Mouse (Mus musculus) hindbrain, embryonic 13.5 days (tissue): ENCODE data around the gene Gzma. TPM values are rescaled to one million over a fixed set of nuclear protein-coding genes. Genes with fewer than 3 reads are reported as not detected.
A peak's percentile ranks its signal among the peaks of the same experiment; 100 is the strongest.

ENCODE experiments used
- ATAC-seq: fragments of 200-750 bp; cut with Nextera tagmentation; 2 replicates; pipeline ENCODE4 v1.8.0; 2017; ENCODE audit warnings: moderate TSS enrichment; ENCODE audit not compliant: low FRiP score
- H3K27ac ChIP-seq: fragments of 300-500 bp; sonication (generic); 2 replicates; pipeline ENCODE4 v1.5.1; 2015; ENCODE audit warnings: inconsistent platforms, mild to moderate bottlenecking, moderate library complexity
- H3K27me3 ChIP-seq: fragments of 300-500 bp; sonication (generic); 2 replicates; pipeline ENCODE4 v1.6.1; 2015; ENCODE audit warnings: mild to moderate bottlenecking, inconsistent platforms
- H3K36me3 ChIP-seq: fragments of 300-500 bp; sonication (generic); 2 replicates; pipeline ENCODE4 v1.6.1; 2015; ENCODE audit warnings: mild to moderate bottlenecking, inconsistent platforms
- H3K4me1 ChIP-seq: fragments of 300-500 bp; sonication (generic); replicated peaks from 2 replicates; pipeline ENCODE4 v1.6.1; 2015; ENCODE audit warnings: inconsistent platforms
- H3K4me2 ChIP-seq: fragments of 300-500 bp; sonication (generic); 2 replicates; pipeline ENCODE4 v1.6.1; 2015; ENCODE audit warnings: inconsistent platforms, mild to moderate bottlenecking, moderate library complexity
- H3K4me3 ChIP-seq: fragments of 300-500 bp; sonication (generic); 2 replicates; pipeline ENCODE4 v1.5.1; 2015; ENCODE audit warnings: mild to moderate bottlenecking, inconsistent platforms
- H3K9ac ChIP-seq: fragments of 300-500 bp; sonication (generic); 2 replicates; pipeline ENCODE4 v1.6.1; 2015; ENCODE audit warnings: mild to moderate bottlenecking, inconsistent platforms
- H3K9me3 ChIP-seq: fragments of 300-500 bp; sonication (generic); 2 replicates; pipeline ENCODE4 v1.6.1; 2016; ENCODE audit warnings: inconsistent platforms
- WGBS: fragments of 180-500 bp; shearing (Covaris S2); methylation state at CpG from one replicate; pipeline ENCODE4 v1.1.7; 2015; 5-methylcytosine and 5-hydroxymethylcytosine counted together
- polyA plus RNA-seq: library from polyadenylated mRNA; unstranded; fragments of >200 nt; fragmentation: Nextera tagmentation; extraction: Ambion mirVana; gene quantifications from 2 replicates; pipeline ENCODE4 v1.2.1, GENCODE M21; 2015

The Gzma gene
- polyA plus RNA-seq, 1 experiment from 2014 or later, result not detected

DNA sequence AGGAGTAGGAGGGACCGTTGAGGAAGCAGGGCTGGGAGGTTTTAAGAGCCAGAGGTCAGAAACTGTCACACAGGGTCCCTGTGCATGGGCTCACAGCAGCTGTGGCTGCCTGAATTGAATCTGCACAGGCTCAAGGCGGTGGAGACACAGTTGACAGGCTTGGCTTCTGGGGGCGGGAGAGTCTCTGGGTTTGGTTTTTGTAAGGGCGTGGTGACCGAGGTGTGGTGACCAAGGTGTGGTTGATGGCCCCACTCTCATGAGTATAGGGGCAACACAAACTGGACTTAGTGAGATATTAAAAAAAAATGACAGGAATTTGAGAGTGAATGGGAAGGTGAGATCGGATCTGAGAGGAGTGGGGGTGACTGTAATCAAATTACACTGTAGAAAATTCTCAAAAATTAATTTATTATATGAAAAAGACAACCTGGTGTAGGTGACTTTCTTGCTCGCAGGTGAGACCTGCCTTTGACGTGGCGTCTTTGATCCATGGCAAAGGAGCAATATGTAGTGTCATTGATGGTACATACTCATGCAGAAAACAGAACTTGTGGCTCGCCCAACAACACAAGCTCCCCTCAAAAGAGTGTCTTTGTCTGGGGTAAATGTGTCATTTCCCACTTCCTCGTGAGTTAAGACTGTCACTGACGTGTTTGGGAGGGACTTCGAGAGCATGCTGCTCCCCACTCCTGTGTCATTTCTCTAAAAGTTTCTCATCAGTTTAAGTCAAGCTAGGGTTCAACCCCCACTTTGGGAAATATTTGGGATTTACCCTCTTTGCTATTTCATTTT, 13.4 kb downstream of the Gzma start:
- Histone ChIP-seq H3K4me3 (no peak overlapping the region), H3K27me3 (no peaks in the 10 kb centered on the region), H3K4me2 (no peak overlapping the region), H3K4me1 (no peaks in the 10 kb centered on the region), H3K36me3 (no peaks in the 10 kb centered on the region), H3K27ac (no peak overlapping the region), H3K9ac (no peak overlapping the region), H3K9me3 (no peaks in the 10 kb centered on the region)
- WGBS, result 88% methylated on average over 13 of the region's 13 CpGs
- no peak for ATAC-seq

DNA sequence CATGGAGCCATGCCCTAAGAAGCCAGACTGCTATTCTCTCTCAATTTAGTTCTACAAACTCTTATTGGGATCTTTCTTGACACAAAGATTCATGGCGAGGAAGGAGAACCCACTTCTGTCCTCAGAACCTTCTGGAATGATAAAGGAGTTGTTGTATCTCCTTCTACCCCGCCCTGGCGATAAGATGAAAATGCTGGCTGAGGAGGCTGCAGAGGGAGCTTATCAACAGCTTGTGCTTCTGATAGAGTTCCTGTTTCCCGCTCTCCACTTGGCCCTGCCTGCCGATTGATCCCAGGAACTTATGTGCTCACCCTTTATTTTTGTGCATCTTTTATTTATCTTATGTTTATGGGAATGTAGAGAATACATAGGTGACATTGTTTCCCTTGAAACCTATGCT, 16.0 kb downstream of the Gzma start:
- no peaks in the 10 kb centered on the region for H3K27me3 ChIP-seq
- ATAC-seq, result no peak
- H3K4me2 ChIP-seq, result no peak overlapping the region
- H3K9ac ChIP-seq, result no peak overlapping the region
- 82% methylated on average over 5 of the region's 5 CpGs for whole genome bisulfite sequencing
- no peaks in the 10 kb centered on the region for H3K4me1 ChIP-seq
- H3K36me3 ChIP-seq, result no peaks in the 10 kb centered on the region
- H3K4me3 ChIP-seq, result no peak overlapping the region
- H3K27ac ChIP-seq, result no peak overlapping the region
- H3K9me3 ChIP-seq, result no peaks in the 10 kb centered on the region

DNA sequence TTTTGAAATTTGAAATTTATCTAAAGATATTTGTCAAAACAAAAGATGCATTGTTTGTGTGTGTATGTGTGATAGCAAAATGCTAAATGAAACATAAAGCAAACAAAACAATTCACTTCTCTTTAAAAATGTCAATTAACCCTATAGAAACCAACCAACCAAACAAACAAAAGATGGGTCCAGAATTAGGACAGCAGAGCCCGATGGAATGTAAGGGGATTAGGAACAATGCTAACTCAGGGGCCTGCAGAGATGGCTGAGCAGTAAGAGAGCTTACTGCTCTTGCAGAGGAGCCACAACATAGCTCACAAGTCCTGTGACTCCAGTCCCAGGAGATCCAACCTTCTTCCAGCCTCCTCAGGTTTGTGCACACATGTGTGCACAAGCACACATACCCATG, 18.7 kb downstream of the Gzma start:
- Histone ChIP-seq H3K36me3 (no peaks in the 10 kb centered on the region), H3K4me3 (no peak overlapping the region), H3K27ac (no peak overlapping the region), H3K9ac (no peak overlapping the region), H3K27me3 (no peaks in the 10 kb centered on the region), H3K9me3 (no peaks in the 10 kb centered on the region), H3K4me2 (no peak overlapping the region), H3K4me1 (no peaks in the 10 kb centered on the region)
- 28% methylated on average over 1 of the region's 1 CpGs for WGBS
- no peak for ATAC-seq

DNA sequence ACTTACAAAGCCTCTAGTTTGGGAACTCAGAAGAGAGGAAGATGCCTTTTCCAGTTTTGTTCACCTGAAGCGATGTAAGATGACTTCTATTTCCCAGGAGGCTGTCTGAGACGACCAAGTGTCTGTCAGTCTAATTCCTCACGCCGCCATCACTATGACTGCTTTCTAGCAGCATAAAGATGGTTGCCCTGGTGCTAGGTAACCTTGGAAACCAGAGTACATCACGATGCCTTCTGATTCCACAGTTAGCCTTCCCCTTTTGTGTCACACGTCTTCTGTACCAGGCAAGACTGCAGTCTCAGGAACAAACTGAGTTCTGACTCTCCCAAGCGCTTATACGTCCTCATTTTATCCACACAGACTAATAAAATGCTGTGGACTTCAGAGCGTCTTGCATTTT, 21.8 kb downstream of the Gzma start:
- Histone ChIP-seq H3K9ac (no peak overlapping the region), H3K9me3 (no peaks in the 10 kb centered on the region), H3K27me3 (no peaks in the 10 kb centered on the region), H3K27ac (no peak overlapping the region), H3K4me3 (no peak overlapping the region), H3K4me2 (no peak overlapping the region), H3K36me3 (no peaks in the 10 kb centered on the region), H3K4me1 (no peaks in the 10 kb centered on the region)
- no peak for ATAC-seq
- 43% methylated on average over 9 of the region's 9 CpGs for WGBS

DNA sequence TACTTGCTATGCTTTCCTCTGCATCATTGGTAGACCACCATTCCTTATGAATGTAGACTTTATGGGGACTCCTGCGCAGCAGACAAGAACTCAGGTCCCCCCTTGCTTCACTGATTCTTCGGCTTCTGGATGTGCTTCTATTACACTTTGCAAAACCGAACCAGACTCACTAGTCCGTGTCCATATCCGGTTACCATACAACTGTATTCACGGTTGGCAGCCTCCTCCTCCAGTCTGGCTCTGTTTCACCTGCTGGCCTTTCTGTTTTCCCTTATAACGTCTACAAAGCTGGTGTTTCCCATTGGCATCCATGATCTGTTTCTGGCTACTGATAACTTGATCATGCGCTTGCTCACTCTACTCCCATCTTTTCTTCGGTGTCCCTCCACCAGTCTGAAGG, 36.2 kb downstream of the Gzma start:
- Histone ChIP-seq H3K4me1 (no peaks in the 10 kb centered on the region), H3K36me3 (no peaks in the 10 kb centered on the region), H3K27ac (no peak overlapping the region), H3K27me3 (no peaks in the 10 kb centered on the region), H3K9me3 (no peaks in the 10 kb centered on the region), H3K4me2 (no peak overlapping the region), H3K4me3 (no peak overlapping the region), H3K9ac (no peak overlapping the region)
- 89% methylated on average over 9 of the region's 9 CpGs for WGBS
- ATAC-seq, result no peak

DNA sequence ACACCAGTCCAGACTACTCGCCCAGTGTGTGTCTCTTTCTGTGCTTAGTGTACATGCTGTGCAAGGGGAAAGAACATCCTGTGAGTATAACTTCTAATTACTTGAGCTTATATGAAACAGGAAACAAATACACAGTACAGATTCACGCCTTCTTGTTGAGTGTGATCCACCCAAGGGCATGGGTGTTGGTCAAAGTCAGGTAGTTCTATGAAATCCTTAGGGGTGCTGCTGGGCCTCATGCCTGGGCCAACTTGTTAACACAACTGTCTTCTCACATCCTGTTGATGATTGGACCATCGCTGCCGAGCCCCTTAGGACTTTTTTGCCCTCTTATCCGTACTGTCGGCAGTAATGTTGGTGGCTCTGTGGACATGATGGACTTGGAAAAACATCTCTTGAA, 39.0 kb downstream of the Gzma start:
- no peaks in the 10 kb centered on the region for H3K9me3 ChIP-seq
- H3K4me3 ChIP-seq, result no peak overlapping the region
- 93% methylated on average over 6 of the region's 6 CpGs for WGBS
- no peaks in the 10 kb centered on the region for H3K27me3 ChIP-seq
- H3K27ac ChIP-seq, result no peak overlapping the region
- no peak overlapping the region for H3K4me2 ChIP-seq
- H3K9ac ChIP-seq, result no peak overlapping the region
- H3K4me1 ChIP-seq, result no peaks in the 10 kb centered on the region
- no peak for ATAC-seq
- H3K36me3 ChIP-seq, result no peaks in the 10 kb centered on the region

DNA sequence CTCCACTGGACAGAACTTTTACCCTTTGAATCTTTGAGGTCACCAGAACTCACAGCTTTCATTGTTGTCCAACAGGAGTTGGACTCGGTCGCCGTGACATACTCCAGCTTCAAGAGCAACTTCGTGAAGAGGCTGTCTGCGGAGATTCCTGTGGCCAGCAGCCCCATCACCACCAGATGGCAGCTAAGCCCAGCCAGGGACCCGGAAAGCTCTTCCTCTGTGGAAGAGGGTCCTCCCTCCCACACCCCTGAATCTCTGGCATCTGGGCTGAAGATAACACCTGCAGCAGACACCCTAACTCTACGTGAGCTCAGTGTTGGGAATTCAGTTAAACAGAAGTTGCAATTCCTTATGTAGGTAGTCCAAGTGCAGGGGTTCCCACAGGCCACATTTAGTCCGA, 45.0 kb downstream of the Gzma start:
- no peak for ATAC-seq
- H3K27ac ChIP-seq, result no peak overlapping the region
- H3K9ac ChIP-seq, result no peak overlapping the region
- H3K9me3 ChIP-seq, result no peaks in the 10 kb centered on the region
- 43% methylated on average over 8 of the region's 8 CpGs for whole genome bisulfite sequencing
- H3K27me3 ChIP-seq, result no peaks in the 10 kb centered on the region
- no peaks in the 10 kb centered on the region for H3K4me1 ChIP-seq
- H3K4me2 ChIP-seq, result no peak overlapping the region
- H3K36me3 ChIP-seq, result no peaks in the 10 kb centered on the region
- H3K4me3 ChIP-seq, result no peak overlapping the region

DNA sequence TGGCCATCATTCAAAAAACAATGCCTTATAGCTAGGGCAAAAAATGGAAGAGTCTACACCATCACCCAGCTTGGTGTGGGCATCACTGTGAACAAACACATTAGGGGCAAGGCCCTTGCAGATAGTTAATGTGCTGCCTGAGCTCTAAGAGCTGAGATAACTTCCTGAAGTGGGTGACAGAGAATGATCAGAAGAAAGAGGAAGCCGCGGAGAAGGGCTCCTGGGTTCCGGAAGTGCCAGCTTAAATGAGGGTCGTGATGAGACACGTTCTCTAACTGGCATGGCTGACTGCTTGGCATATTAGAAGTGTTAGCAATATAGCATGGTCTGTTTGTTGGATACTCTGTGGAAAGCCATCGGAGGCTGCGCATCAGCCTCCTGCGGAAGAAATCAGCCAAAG, 46.6 kb downstream of the Gzma start:
- no peak overlapping the region for H3K4me2 ChIP-seq
- no peaks in the 10 kb centered on the region for H3K4me1 ChIP-seq
- H3K27ac ChIP-seq, result no peak overlapping the region
- H3K9me3 ChIP-seq, result no peaks in the 10 kb centered on the region
- no peaks in the 10 kb centered on the region for H3K36me3 ChIP-seq
- no peak for ATAC-seq
- H3K9ac ChIP-seq, result no peak overlapping the region
- H3K27me3 ChIP-seq, result no peaks in the 10 kb centered on the region
- H3K4me3 ChIP-seq, result no peak overlapping the region
- 95% methylated on average over 8 of the region's 8 CpGs for WGBS

DNA sequence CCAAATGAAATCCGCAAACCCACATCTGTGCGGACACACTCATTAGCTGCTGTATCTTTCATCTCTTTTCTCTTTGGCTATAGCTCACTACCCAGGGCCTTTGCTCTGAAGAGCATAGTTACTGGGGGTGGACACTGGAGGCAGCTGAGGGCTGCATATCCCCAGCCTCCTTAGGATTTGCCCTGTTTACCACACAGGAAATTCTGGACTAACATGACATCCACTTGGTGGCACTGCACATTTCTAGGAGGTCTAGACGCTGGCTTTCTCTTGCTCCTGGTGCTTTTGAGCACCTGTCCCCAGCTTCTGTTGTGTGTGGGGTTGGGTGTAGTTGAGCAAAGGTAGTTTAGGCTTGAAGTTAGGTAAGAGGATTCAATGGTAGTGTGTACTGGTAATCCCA, 53.1 kb downstream of the Gzma start:
- Histone ChIP-seq H3K4me3 (no peak overlapping the region), H3K9ac (no peak overlapping the region), H3K36me3 (no peaks in the 10 kb centered on the region; the same call in 1 of the 2 replicates), H3K4me1 (peaks cover 6% of the 10 kb centered on the region; the same call in 1 of the 2 replicates), H3K9me3 (no peaks in the 10 kb centered on the region), H3K27me3 (0 out of 2 replicates have a peak, but pooled peaks cover 9% of the 10 kb centered on the region), H3K4me2 (no peak overlapping the region), H3K27ac (no peak overlapping the region)
- WGBS, result 83% methylated on average over 3 of the region's 3 CpGs
- no peak for ATAC-seq

DNA sequence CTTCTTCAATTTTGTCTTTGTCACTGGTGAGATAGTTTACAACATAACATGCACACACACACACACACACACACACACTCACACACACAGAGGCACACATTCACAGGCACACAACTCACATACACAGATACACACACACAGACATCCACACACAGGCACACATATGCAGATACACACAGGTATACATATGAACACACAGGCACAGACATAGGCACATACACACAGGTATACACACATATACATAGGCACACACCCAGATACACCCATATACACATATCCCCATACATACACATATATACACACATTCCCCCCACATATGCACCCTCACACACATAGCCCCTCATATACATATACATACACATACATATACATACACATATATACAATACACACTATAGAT, 53.8 kb downstream of the Gzma start:
- no peak overlapping the region for H3K27ac ChIP-seq
- no peaks in the 10 kb centered on the region; the same call in 1 of the 2 replicates for H3K36me3 ChIP-seq
- H3K27me3 ChIP-seq, result 0 out of 2 replicates have a peak, but pooled peaks cover 9% of the 10 kb centered on the region
- no peak overlapping the region for H3K4me3 ChIP-seq
- peaks cover 6% of the 10 kb centered on the region; the same call in 1 of the 2 replicates for H3K4me1 ChIP-seq
- H3K4me2 ChIP-seq, result no peak overlapping the region
- peak; percentile 68 for ATAC-seq
- H3K9ac ChIP-seq, result no peak overlapping the region
- no peaks in the 10 kb centered on the region for H3K9me3 ChIP-seq

DNA sequence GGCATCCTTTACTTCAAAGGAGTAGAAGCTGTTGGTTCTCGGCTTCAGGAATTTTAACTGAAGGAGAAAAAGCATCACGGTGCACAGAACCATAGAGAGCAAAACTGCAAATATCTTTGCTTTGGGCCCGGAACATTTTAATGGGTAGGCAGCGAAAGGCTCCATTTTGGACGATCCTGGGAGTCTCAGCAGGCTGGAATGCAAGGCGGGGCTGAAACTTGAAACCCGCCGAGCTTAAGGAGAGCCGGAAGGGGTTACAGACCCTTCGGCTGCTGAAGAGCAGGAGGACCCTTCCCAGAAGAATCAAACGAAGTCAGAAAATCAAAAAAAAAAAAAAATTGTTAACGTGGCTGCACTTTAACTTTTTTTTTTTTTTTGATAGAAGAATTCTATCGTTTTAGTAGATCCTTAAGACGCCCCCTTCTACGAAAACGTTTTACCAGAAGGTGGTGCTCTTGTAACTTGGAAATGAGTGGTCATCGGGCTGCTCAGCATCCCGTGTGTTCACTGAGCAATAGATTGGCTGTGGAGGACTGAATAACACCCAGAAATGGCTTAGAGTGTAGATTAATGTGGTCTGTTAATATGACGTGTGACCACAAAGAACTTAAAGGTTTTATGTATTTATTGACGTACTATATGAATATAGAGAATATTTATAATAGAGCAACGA, 54.4 kb downstream of the Gzma start, which contains the start of gene Gpx8:
Gene Gpx8, minus strand, starts transcription at position 200 of the 673 bp plus-strand sequence.
- Histone ChIP-seq H3K27ac (no peak within 1 kb of the TSS), H3K36me3 (no peaks in the 10 kb centered on the region; the same call in 1 of the 2 replicates), H3K4me1 (peaks cover 6% of the 10 kb centered on the region; the same call in 1 of the 2 replicates), H3K4me2 (peak within 1 kb of the TSS; percentile 67), H3K9ac (peak within 1 kb of the TSS; percentile 65), H3K4me3 (peak within 1 kb of the TSS; percentile 47), H3K9me3 (no peaks in the 10 kb centered on the region), H3K27me3 (0 out of 2 replicates have a peak, but pooled peaks cover 9% of the 10 kb centered on the region)
- ATAC-seq, result peak; percentile 87
- 6% methylated on average over 21 of the region's 21 CpGs for WGBS

DNA sequence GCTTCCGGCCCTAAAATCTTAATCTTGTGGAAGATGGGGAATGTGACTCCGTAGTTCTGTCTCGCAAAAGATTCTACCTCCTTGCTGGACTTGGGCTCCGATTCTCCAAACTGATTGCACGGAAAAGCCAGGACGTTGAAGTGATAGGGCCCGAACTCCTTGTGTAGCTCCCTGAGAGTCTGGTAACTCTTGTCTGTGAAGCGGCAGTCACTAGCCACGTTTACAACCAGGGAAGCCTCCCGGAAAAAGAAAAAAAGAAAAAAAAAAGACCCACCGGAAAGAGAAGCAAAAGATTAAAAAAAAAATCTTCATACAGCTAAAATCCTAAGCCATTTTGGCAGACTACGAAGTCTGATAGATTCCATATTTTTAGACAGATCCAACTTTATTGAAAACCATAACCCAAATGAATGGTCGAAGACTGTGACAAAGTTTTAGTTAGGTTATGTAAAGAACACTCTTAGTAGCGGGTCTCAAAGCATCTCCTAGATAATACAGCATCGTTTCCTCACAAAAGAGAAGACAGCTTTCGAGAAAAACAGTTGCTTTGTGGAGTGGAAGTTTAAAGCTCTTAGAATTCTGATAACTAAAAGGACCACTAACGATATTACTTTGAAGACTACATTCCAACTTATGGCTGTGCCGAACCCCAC, 55.2 kb downstream of the Gzma start:
- H3K9me3 ChIP-seq, result no peaks in the 10 kb centered on the region
- H3K9ac ChIP-seq, result peak overlapping the region; percentile 65
- no peak for ATAC-seq
- 31% methylated on average over 18 of the region's 18 CpGs for WGBS
- peak overlapping the region; percentile 67 for H3K4me2 ChIP-seq
- H3K27ac ChIP-seq, result no peak overlapping the region
- H3K36me3 ChIP-seq, result no peaks in the 10 kb centered on the region; the same call in 1 of the 2 replicates
- peak overlapping the region; percentile 47 for H3K4me3 ChIP-seq
- peaks cover 6% of the 10 kb centered on the region; the same call in 1 of the 2 replicates for H3K4me1 ChIP-seq
- H3K27me3 ChIP-seq, result 0 out of 2 replicates have a peak, but pooled peaks cover 9% of the 10 kb centered on the region
